ENCODE assay signal across 25 mouse cellular contexts in the genomic region with DNA sequence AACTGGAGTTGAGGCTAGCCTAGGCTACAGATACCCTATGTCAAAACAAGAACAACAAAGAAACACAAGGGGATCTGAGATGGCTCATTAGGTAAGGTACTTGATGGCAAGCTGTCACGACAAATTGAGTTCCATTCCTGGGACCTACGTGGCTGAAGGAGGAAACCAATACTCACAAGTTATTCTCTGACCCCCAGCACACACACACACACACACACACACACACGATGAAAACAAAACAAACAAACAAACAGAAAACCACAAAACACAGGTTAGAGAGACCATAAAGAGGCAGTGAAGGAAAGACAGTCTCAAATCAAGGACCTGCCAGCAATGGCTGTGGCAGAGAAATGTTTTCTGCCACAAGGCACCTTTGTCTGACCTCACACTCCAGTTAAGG. TPM values are rescaled to one million over a fixed set of nuclear protein-coding genes. Genes with fewer than 3 reads are reported as not detected.
"Had no signal": no experiment of that assay in that cellular context is flagged by ENCODE, and none has a peak within 500 bp of the region (broad histone marks: within the 10 kb centered on the region; RNA-seq: fewer than 3 reads in every experiment).

A gene (plus strand): TSS at position 301 of the 400 bp plus-strand sequence.

- H3K9ac ChIP-seq: neural tube, embryonic 12.5 days; neural tube, embryonic 13.5 days; neural tube, embryonic 15.5 days; stomach, embryonic 15.5 days had no signal

- H3K27me3 ChIP-seq: neural tube, embryonic 12.5 days; neural tube, embryonic 13.5 days; neural tube, embryonic 15.5 days; stomach, embryonic 15.5 days had no signal

- H3K4me3 ChIP-seq: neural tube, embryonic 12.5 days; neural tube, embryonic 13.5 days; neural tube, embryonic 15.5 days; stomach, embryonic 15.5 days had no signal

- H3K36me3 ChIP-seq: neural tube, embryonic 12.5 days; neural tube, embryonic 13.5 days; neural tube, embryonic 15.5 days; stomach, embryonic 15.5 days had no signal

- H3K4me2 ChIP-seq: neural tube, embryonic 12.5 days; neural tube, embryonic 13.5 days; neural tube, embryonic 15.5 days; stomach, embryonic 15.5 days had no signal

- H3K27ac ChIP-seq: neural tube, embryonic 12.5 days; neural tube, embryonic 13.5 days; neural tube, embryonic 15.5 days; stomach, embryonic 15.5 days; stomach, postnatal 0 days had no signal

- H3K9me3 ChIP-seq: neural tube, embryonic 15.5 days; stomach, embryonic 15.5 days had no signal

- H3K4me1 ChIP-seq: neural tube, embryonic 12.5 days; neural tube, embryonic 13.5 days; neural tube, embryonic 15.5 days; stomach, embryonic 15.5 days had no signal

- DNase-seq: retina, postnatal 1 day; right cerebral cortex, adult 18-20 months; right cerebral cortex, postnatal 14 days; right cerebral cortex, postnatal 25 days; right cerebral cortex, postnatal 4 days; spleen, adult 18-20 months; thymus, adult 18-20 months; thymus, adult 2 months; thymus, postnatal 14 days; thymus, postnatal 25 days; thymus, postnatal 36 days; thymus, postnatal 4 days had no signal

RNA-seq across cellular contexts. Expression of the gene that starts here (rescaled TPM):
- total RNA-seq: neutrophil, adult 5-6 weeks had no signal
- polyA plus RNA-seq: neural tube, embryonic 12.5 days; neural tube, embryonic 13.5 days; neural tube, embryonic 15.5 days; small intestine, adult 2 months; spleen, adult 2 months; stomach, embryonic 14.5 days; stomach, embryonic 15.5 days; stomach, embryonic 16.5 days; stomach, postnatal 0 days; testis, adult 2 months; thymus, adult 2 months; thymus, postnatal 0 days; urinary bladder, adult 2 months had no signal
